Mouse (Mus musculus): ENCODE data around the gene Lrrc52.

Lrrc52 gene

GRCm38 (mm10) chr1:167466765-167467426 is at the start of gene Lrrc52:
TSS of gene Lrrc52 (minus strand) at chr1:167466780.
- DNase-seq (ENCODE audit: low read depth, low spot score), result peak; percentile 46

GRCm38 (mm10) chr1:167511621-167512020 is 45.0 kb upstream of the Lrrc52 start:
- no peak for DNase-seq (ENCODE audit: low read depth, low spot score)

GRCm38 (mm10) chr1:167506048-167506447 is 39.5 kb upstream of the Lrrc52 start:
- no peak for DNase-seq (ENCODE audit: low read depth, low spot score)

- DNase-seq (ENCODE audit: low read depth, low spot score), result no peak
These were observed 38.8 kb upstream of the Lrrc52 start for GRCm38 (mm10) chr1:167505427-167505826.

- DNase-seq (ENCODE audit: low read depth, low spot score), result no peak
These were observed 32.7 kb upstream of the Lrrc52 start for GRCm38 (mm10) chr1:167499097-167499850.

GRCm38 (mm10) chr1:167497991-167498390 is 31.4 kb upstream of the Lrrc52 start:
- DNase-seq (ENCODE audit: low read depth, low spot score), result no peak

GRCm38 (mm10) chr1:167497560-167497959 is 31.0 kb upstream of the Lrrc52 start:
- no peak for DNase-seq (ENCODE audit: low read depth, low spot score)

GRCm38 (mm10) chr1:167491501-167491900 is 24.9 kb upstream of the Lrrc52 start:
- no peak for DNase-seq (ENCODE audit: low read depth, low spot score)

GRCm38 (mm10) chr1:167487933-167488332 is 21.4 kb upstream of the Lrrc52 start:
- DNase-seq (ENCODE audit: low read depth, low spot score), result no peak

- no peak for DNase-seq (ENCODE audit: low read depth, low spot score)
These were observed 20.5 kb upstream of the Lrrc52 start for GRCm38 (mm10) chr1:167486959-167487680.

GRCm38 (mm10) chr1:167482863-167483262 is 16.3 kb upstream of the Lrrc52 start:
- no peak for DNase-seq (ENCODE audit: low read depth, low spot score)

- DNase-seq (ENCODE audit: low read depth, low spot score), result no peak
These were observed 7.0 kb upstream of the Lrrc52 start for GRCm38 (mm10) chr1:167473585-167473984.

- no peak for DNase-seq (ENCODE audit: low read depth, low spot score)
These were observed 1.3 kb upstream of the Lrrc52 start for GRCm38 (mm10) chr1:167467916-167468315.

GRCm38 (mm10) chr1:167457311-167457710 is 9.3 kb downstream of the Lrrc52 start:
- no peak for DNase-seq (ENCODE audit: low read depth, low spot score)

GRCm38 (mm10) chr1:167453048-167453447 is 13.5 kb downstream of the Lrrc52 start:
- DNase-seq (ENCODE audit: low read depth, low spot score), result no peak

- DNase-seq (ENCODE audit: low read depth, low spot score), result no peak
These were observed 14.1 kb downstream of the Lrrc52 start for GRCm38 (mm10) chr1:167452456-167452855.

- no peak for DNase-seq (ENCODE audit: low read depth, low spot score)
These were observed 18.0 kb downstream of the Lrrc52 start for GRCm38 (mm10) chr1:167448598-167448997.

GRCm38 (mm10) chr1:167448088-167448487 is 18.5 kb downstream of the Lrrc52 start:
- DNase-seq (ENCODE audit: low read depth, low spot score), result no peak

GRCm38 (mm10) chr1:167446516-167446915 is 20.1 kb downstream of the Lrrc52 start:
- no peak for DNase-seq (ENCODE audit: low read depth, low spot score)

- DNase-seq (ENCODE audit: low read depth, low spot score), result no peak
These were observed 21.4 kb downstream of the Lrrc52 start for GRCm38 (mm10) chr1:167445167-167445566.

- DNase-seq (ENCODE audit: low read depth, low spot score), result no peak
These were observed 28.2 kb downstream of the Lrrc52 start for GRCm38 (mm10) chr1:167438231-167438885.

GRCm38 (mm10) chr1:167437091-167437490 is 29.5 kb downstream of the Lrrc52 start:
- DNase-seq (ENCODE audit: low read depth, low spot score), result no peak
